Mouse (Mus musculus): ENCODE data around the gene Cops3. TPM values are rescaled to one million over a fixed set of nuclear protein-coding genes. Genes with fewer than 3 reads are reported as not detected.

The Cops3 gene
- polyA plus RNA-seq, 1 experiment from 2014 or later: 174 TPM

- H3K4me3 ChIP-seq (ENCODE audit: low read depth, low read length): no peak overlapping the region
- peaks cover 43% of the 10 kb centered on the region for H3K36me3 ChIP-seq (ENCODE audit: control insufficient read depth, insufficient read depth, low read length)
- H3K27me3 ChIP-seq (ENCODE audit: control insufficient read depth, insufficient read depth, low read depth, low read length): no peaks in the 10 kb centered on the region
- no peaks in the 10 kb centered on the region for H3K9me3 ChIP-seq (replicated peaks; ENCODE audit: control insufficient read depth, low read length, poor library complexity, severe bottlenecking)
- no peak overlapping the region for H3K27ac ChIP-seq (ENCODE audit: low read length)
- 90% methylated on average over 5 of the region's 5 CpGs for WGBS
- H3K9ac ChIP-seq (ENCODE audit: low read depth, low read length): no peak overlapping the region
- H3K4me2 ChIP-seq (ENCODE audit: low read length): no peak overlapping the region
- no peaks in the 10 kb centered on the region for H3K4me1 ChIP-seq (ENCODE audit: control insufficient read depth, insufficient read depth, low read length)
- ATAC-seq: no peak
These were observed 62.4 kb downstream of the Cops3 start for GRCm38 (mm10) chr11:59777259-59777658.

- WGBS: 78% methylated on average over 13 of the region's 13 CpGs
These were observed 64.0 kb downstream of the Cops3 start for GRCm38 (mm10) chr11:59775435-59776148.

GRCm38 (mm10) chr11:59774522-59774921 lies 65.1 kb downstream of the Cops3 start:
- H3K4me2 ChIP-seq (ENCODE audit: low read length): no peak overlapping the region
- no peak for ATAC-seq
- H3K27ac ChIP-seq (ENCODE audit: low read length): no peak overlapping the region
- no peak overlapping the region for H3K9ac ChIP-seq (ENCODE audit: low read depth, low read length)
- H3K4me1 ChIP-seq (ENCODE audit: control insufficient read depth, insufficient read depth, low read length): no peaks in the 10 kb centered on the region
- H3K9me3 ChIP-seq (replicated peaks; ENCODE audit: control insufficient read depth, low read length, poor library complexity, severe bottlenecking): no peaks in the 10 kb centered on the region
- H3K36me3 ChIP-seq (ENCODE audit: control insufficient read depth, insufficient read depth, low read length): peaks cover 65% of the 10 kb centered on the region
- H3K4me3 ChIP-seq (ENCODE audit: low read depth, low read length): no peak overlapping the region
- H3K27me3 ChIP-seq (ENCODE audit: control insufficient read depth, insufficient read depth, low read depth, low read length): no peaks in the 10 kb centered on the region
- WGBS: 95% methylated on average over 4 of the region's 4 CpGs

More at GRCm38 (mm10) chr11:59775435-59776148, 64.0 kb downstream of the Cops3 start:
- no peaks in the 10 kb centered on the region for H3K4me1 ChIP-seq (ENCODE audit: control insufficient read depth, insufficient read depth, low read length)
- H3K36me3 ChIP-seq (ENCODE audit: control insufficient read depth, insufficient read depth, low read length): peaks cover 58% of the 10 kb centered on the region
- no peaks in the 10 kb centered on the region for H3K27me3 ChIP-seq (ENCODE audit: control insufficient read depth, insufficient read depth, low read depth, low read length)
- H3K9ac ChIP-seq (ENCODE audit: low read depth, low read length): no peak overlapping the region
- no peak for ATAC-seq
- no peak overlapping the region for H3K4me2 ChIP-seq (ENCODE audit: low read length)
- H3K27ac ChIP-seq (ENCODE audit: low read length): 0 out of 2 replicates have a peak overlapping the region, but pooled peaks have one; percentile 5
- H3K9me3 ChIP-seq (replicated peaks; ENCODE audit: control insufficient read depth, low read length, poor library complexity, severe bottlenecking): no peaks in the 10 kb centered on the region
- no peak overlapping the region for H3K4me3 ChIP-seq (ENCODE audit: low read depth, low read length)

GRCm38 (mm10) chr11:59772902-59773301 lies 66.7 kb downstream of the Cops3 start:
- H3K27me3 ChIP-seq (ENCODE audit: control insufficient read depth, insufficient read depth, low read depth, low read length): no peaks in the 10 kb centered on the region
- H3K4me3 ChIP-seq (ENCODE audit: low read depth, low read length): no peak overlapping the region
- H3K36me3 ChIP-seq (ENCODE audit: control insufficient read depth, insufficient read depth, low read length): peaks cover 68% of the 10 kb centered on the region
- no peak overlapping the region for H3K9ac ChIP-seq (ENCODE audit: low read depth, low read length)
- 94% methylated on average over 4 of the region's 4 CpGs for WGBS
- no peaks in the 10 kb centered on the region for H3K4me1 ChIP-seq (ENCODE audit: control insufficient read depth, insufficient read depth, low read length)
- no peaks in the 10 kb centered on the region for H3K9me3 ChIP-seq (replicated peaks; ENCODE audit: control insufficient read depth, low read length, poor library complexity, severe bottlenecking)
- no peak overlapping the region for H3K4me2 ChIP-seq (ENCODE audit: low read length)
- no peak for ATAC-seq
- no peak overlapping the region for H3K27ac ChIP-seq (ENCODE audit: low read length)

- no peaks in the 10 kb centered on the region for H3K4me1 ChIP-seq (ENCODE audit: control insufficient read depth, insufficient read depth, low read length)
- ATAC-seq: no peak
- 92% methylated on average over 2 of the region's 2 CpGs for WGBS
- H3K4me3 ChIP-seq (ENCODE audit: low read depth, low read length): no peak overlapping the region
- peaks cover 68% of the 10 kb centered on the region for H3K36me3 ChIP-seq (ENCODE audit: control insufficient read depth, insufficient read depth, low read length)
- no peak overlapping the region for H3K4me2 ChIP-seq (ENCODE audit: low read length)
- H3K9ac ChIP-seq (ENCODE audit: low read depth, low read length): no peak overlapping the region
- no peaks in the 10 kb centered on the region for H3K9me3 ChIP-seq (replicated peaks; ENCODE audit: control insufficient read depth, low read length, poor library complexity, severe bottlenecking)
- no peaks in the 10 kb centered on the region for H3K27me3 ChIP-seq (ENCODE audit: control insufficient read depth, insufficient read depth, low read depth, low read length)
- H3K27ac ChIP-seq (ENCODE audit: low read length): no peak overlapping the region
These were observed 67.3 kb downstream of the Cops3 start for GRCm38 (mm10) chr11:59772291-59772690.

GRCm38 (mm10) chr11:59770753-59771152 lies 68.9 kb downstream of the Cops3 start:
- no peak overlapping the region for H3K27ac ChIP-seq (ENCODE audit: low read length)
- no peak for ATAC-seq
- 86% methylated on average over 7 of the region's 7 CpGs for WGBS

GRCm38 (mm10) chr11:59769738-59770137 lies 69.9 kb downstream of the Cops3 start:
- Histone ChIP-seq H3K4me2 (ENCODE audit: low read length) (no peak overlapping the region), H3K4me3 (ENCODE audit: low read depth, low read length) (no peak overlapping the region), H3K27ac (ENCODE audit: low read length) (no peak overlapping the region), H3K9me3 (replicated peaks; ENCODE audit: control insufficient read depth, low read length, poor library complexity, severe bottlenecking) (no peaks in the 10 kb centered on the region), H3K36me3 (ENCODE audit: control insufficient read depth, insufficient read depth, low read length) (peaks cover 63% of the 10 kb centered on the region), H3K9ac (ENCODE audit: low read depth, low read length) (no peak overlapping the region), H3K4me1 (ENCODE audit: control insufficient read depth, insufficient read depth, low read length) (no peaks in the 10 kb centered on the region), H3K27me3 (ENCODE audit: control insufficient read depth, insufficient read depth, low read depth, low read length) (no peaks in the 10 kb centered on the region)
- 88% methylated on average over 6 of the region's 6 CpGs for WGBS
- ATAC-seq: no peak

More at GRCm38 (mm10) chr11:59770753-59771152, 68.9 kb downstream of the Cops3 start:
- H3K4me2 ChIP-seq (ENCODE audit: low read length): no peak overlapping the region
- no peaks in the 10 kb centered on the region for H3K9me3 ChIP-seq (replicated peaks; ENCODE audit: control insufficient read depth, low read length, poor library complexity, severe bottlenecking)
- H3K9ac ChIP-seq (ENCODE audit: low read depth, low read length): no peak overlapping the region
- H3K4me1 ChIP-seq (ENCODE audit: control insufficient read depth, insufficient read depth, low read length): no peaks in the 10 kb centered on the region
- peaks cover 63% of the 10 kb centered on the region for H3K36me3 ChIP-seq (ENCODE audit: control insufficient read depth, insufficient read depth, low read length)
- no peak overlapping the region for H3K4me3 ChIP-seq (ENCODE audit: low read depth, low read length)
- no peaks in the 10 kb centered on the region for H3K27me3 ChIP-seq (ENCODE audit: control insufficient read depth, insufficient read depth, low read depth, low read length)

DNA sequence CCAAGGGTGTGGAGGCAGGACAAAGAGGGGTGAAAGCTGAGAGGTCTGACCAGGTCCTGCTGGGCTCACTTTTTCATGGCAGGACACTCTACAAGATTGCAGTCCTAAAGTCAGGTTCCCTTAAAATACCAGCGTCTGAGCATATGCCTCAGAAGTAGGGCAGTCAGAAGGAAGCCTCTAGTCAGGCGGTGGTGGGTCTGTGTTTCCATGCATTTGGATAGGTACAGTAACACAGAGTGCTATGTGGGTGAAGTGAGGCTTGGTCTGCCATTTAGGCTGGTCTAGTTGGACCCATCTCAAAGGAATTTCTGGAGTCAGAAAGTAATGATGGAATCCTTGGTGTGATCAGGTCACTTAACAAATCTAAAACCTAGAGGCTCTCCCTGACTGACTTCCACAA lies 70.3 kb downstream of the Cops3 start:
- Histone ChIP-seq H3K4me1 (ENCODE audit: control insufficient read depth, insufficient read depth, low read length) (no peaks in the 10 kb centered on the region), H3K4me3 (ENCODE audit: low read depth, low read length) (no peak overlapping the region), H3K4me2 (ENCODE audit: low read length) (no peak overlapping the region), H3K9me3 (replicated peaks; ENCODE audit: control insufficient read depth, low read length, poor library complexity, severe bottlenecking) (no peaks in the 10 kb centered on the region), H3K9ac (ENCODE audit: low read depth, low read length) (no peak overlapping the region), H3K36me3 (ENCODE audit: control insufficient read depth, insufficient read depth, low read length) (peaks cover 66% of the 10 kb centered on the region), H3K27ac (ENCODE audit: low read length) (no peak overlapping the region), H3K27me3 (ENCODE audit: control insufficient read depth, insufficient read depth, low read depth, low read length) (no peaks in the 10 kb centered on the region)
- no peak for ATAC-seq
- WGBS: 94% methylated on average over 2 of the region's 2 CpGs
